Mouse (Mus musculus): ENCODE measurements at regions not wholly inside any gene's neighbourhood (a gene's known extent, or its start where the extent isn't known, plus 50 kb on each side); places are given as distances from the start of the nearest gene placed in this dataset.

- TF ChIP-seq CTCF (IDR thresholded peaks at IDR 0.05; ENCODE audit: low read depth), result no peak
- no peak for TF ChIP-seq EP300 (IDR thresholded peaks at IDR 0.05; ENCODE audit: low read depth)
Observed at GRCm38 (mm10) chr4:135041921-135042320, 78.5 kb upstream of the Runx3 start.

Data from liver, embryonic 14.5 days (tissue).